In genomic region chr16:72215360-72216013, GRCm38 (mm10) we compare ENCODE assay signal across 8 mouse cellular contexts.
DNase-seq lines count a peak whose midpoint lies in the region; ATAC-seq and TF ChIP-seq lines count a peak whose summit lies in the region.

No protein-coding gene starts in this region.

- WGBS in heart, embryonic 11.5 days (ENCODE audit: insufficient replicate concordance), result 36% methylated on average over 15 of the region's 15 CpGs
- WGBS in limb, embryonic 14.5 days, result 44% methylated on average over 15 of the region's 15 CpGs
- 37% methylated on average over 15 of the region's 15 CpGs for WGBS in neural tube, embryonic 14.5 days

- no peak for TF ChIP-seq POLR2A in limb, embryonic 14.5 days (IDR thresholded peaks at IDR 0.05; ENCODE audit: borderline replicate concordance, extremely low read depth, insufficient read depth, insufficient read length)

- H3K36me3 ChIP-seq in heart, embryonic 11.5 days (ENCODE audit: control insufficient read depth, insufficient read depth, low read length), result no peaks in the 10 kb centered on the region
- H3K36me3 ChIP-seq in limb, embryonic 14.5 days (ENCODE audit: control insufficient read depth, insufficient read depth, low read length), result no peaks in the 10 kb centered on the region
- no peaks in the 10 kb centered on the region for H3K36me3 ChIP-seq in neural tube, embryonic 14.5 days (ENCODE audit: control insufficient read depth, insufficient read depth, low read length)

- no peaks in the 10 kb centered on the region for H3K4me1 ChIP-seq in heart, embryonic 11.5 days (ENCODE audit: control insufficient read depth, insufficient read depth, low read length)
- no peaks in the 10 kb centered on the region for H3K4me1 ChIP-seq in limb, embryonic 14.5 days (ENCODE audit: control insufficient read depth, insufficient read depth, low read length)
- no peaks in the 10 kb centered on the region for H3K4me1 ChIP-seq in neural tube, embryonic 14.5 days (ENCODE audit: control insufficient read depth, insufficient read depth, low read length)

- no peak for ATAC-seq in heart, embryonic 11.5 days (replicated peaks; ENCODE audit: insufficient number of reproducible peaks, low FRiP score, low TSS enrichment)
- ATAC-seq in limb, embryonic 14.5 days (ENCODE audit: low FRiP score, low read depth), result no peak
- peak; percentile 50; the same call in 1 of the 2 replicates for ATAC-seq in neural tube, embryonic 14.5 days (ENCODE audit: low read depth)
- no peak for ATAC-seq in monocyte, adult 5-6 weeks (replicated peaks; ENCODE audit: insufficient number of reproducible peaks, low FRiP score, low TSS enrichment, poor library complexity, severe bottlenecking)

- H3K9ac ChIP-seq in heart, embryonic 11.5 days (ENCODE audit: low read depth, low read length), result no peak overlapping the region
- no peak overlapping the region for H3K9ac ChIP-seq in limb, embryonic 14.5 days (ENCODE audit: low read depth, low read length, severe bottlenecking)
- H3K9ac ChIP-seq in neural tube, embryonic 14.5 days (replicated peaks; ENCODE audit: low read depth, low read length), result 0 out of 2 replicates have a peak overlapping the region, but pooled peaks have one; percentile 41

- 0 out of 2 replicates have a peak overlapping the region, but pooled peaks have one; percentile 8 for H3K4me3 ChIP-seq in heart, embryonic 11.5 days (ENCODE audit: low read depth, low read length)
- no peak overlapping the region for H3K4me3 ChIP-seq in limb, embryonic 14.5 days (replicated peaks; ENCODE audit: low read length)
- peak overlapping the region; percentile 13; the same call in 1 of the 2 replicates for H3K4me3 ChIP-seq in neural tube, embryonic 14.5 days (ENCODE audit: low read depth, low read length)

- H3K4me2 ChIP-seq in heart, embryonic 11.5 days, result peak overlapping the region; percentile 50
- H3K4me2 ChIP-seq in limb, embryonic 14.5 days (replicated peaks; ENCODE audit: low read depth, low read length, severe bottlenecking), result peak overlapping the region; percentile 40
- peak overlapping the region; percentile 47; the same call in 1 of the 2 replicates for H3K4me2 ChIP-seq in neural tube, embryonic 14.5 days (ENCODE audit: low read depth, low read length)

- no peaks in the 10 kb centered on the region for H3K9me3 ChIP-seq in heart, embryonic 11.5 days (replicated peaks; ENCODE audit: control insufficient read depth, low read length)
- H3K9me3 ChIP-seq in limb, embryonic 14.5 days (ENCODE audit: control insufficient read depth, low read length), result no peaks in the 10 kb centered on the region
- no peaks in the 10 kb centered on the region for H3K9me3 ChIP-seq in neural tube, embryonic 14.5 days (ENCODE audit: control insufficient read depth, low read length)

- H3K27me3 ChIP-seq in heart, embryonic 11.5 days (ENCODE audit: control insufficient read depth, insufficient read depth, low read length), result no peaks in the 10 kb centered on the region
- no peaks in the 10 kb centered on the region for H3K27me3 ChIP-seq in limb, embryonic 14.5 days (ENCODE audit: control insufficient read depth, insufficient read depth, low read length)
- H3K27me3 ChIP-seq in neural tube, embryonic 14.5 days (ENCODE audit: control insufficient read depth, insufficient read depth, low read length), result no peaks in the 10 kb centered on the region

- no peak overlapping the region for H3K27ac ChIP-seq in heart, embryonic 11.5 days (ENCODE audit: low read depth, low read length)
- no peak overlapping the region for H3K27ac ChIP-seq in limb, embryonic 14.5 days (replicated peaks; ENCODE audit: low read depth, low read length)
- no peak overlapping the region for H3K27ac ChIP-seq in neural tube, embryonic 14.5 days (ENCODE audit: low read depth, low read length)

- no peak for DNase-seq in heart, adult 11 months
- peak; percentile 49 to 73 for DNase-seq in cerebellum, postnatal 4 days (ENCODE audit: low spot score in 2 of 2)
- peak; percentile 65 to 89 for DNase-seq in frontal cortex, postnatal 36 days (ENCODE audit: low spot score in 2 of 2)
- DNase-seq in kidney, postnatal 10 days, result peak; percentile 79
- DNase-seq in limb, embryonic 14.5 days (ENCODE audit: low spot score), result peak; percentile 90
